8 mouse cellular contexts compared by ENCODE assay signal in genomic region chr11:106627692-106628091, GRCm38 (mm10). TPM values are rescaled to one million over a fixed set of nuclear protein-coding genes. Genes with fewer than 3 reads are reported as not detected.
DNase-seq lines count a peak whose midpoint lies in the region; ATAC-seq and TF ChIP-seq lines count a peak whose summit lies in the region.

No protein-coding gene starts in this region.

- peak; percentile 91 for TF ChIP-seq CTCF in kidney, postnatal 0 days (IDR thresholded peaks at IDR 0.05; ENCODE audit: low read depth)

- DNase-seq in CD4-positive helper T cell, adult 2 months (ENCODE audit: low read depth, low spot score), result peak; percentile 79
- DNase-seq in R1 (ENCODE audit: low read depth, low spot score), result peak; percentile 84
- DNase-seq in embryo, embryonic 10 days (ENCODE audit: low spot score), result peak; percentile 89
- peak; percentile 55 to 74 for DNase-seq in gastrocnemius, postnatal 4 days (ENCODE audit: low spot score in 2 of 2)
- DNase-seq in kidney, postnatal 0 days (ENCODE audit: low spot score), result peak; percentile 88
- DNase-seq in lung, adult 18-20 months, result peak; percentile 65 to 71
- peak; percentile 36 for DNase-seq in retina, adult 2 months (ENCODE audit: low read depth, low spot score)
- DNase-seq in thymus, postnatal 14 days, result peak; percentile 83

- no peak overlapping the region for H3K27ac ChIP-seq in kidney, postnatal 0 days

- H3K9ac ChIP-seq in kidney, postnatal 0 days (ENCODE audit: low read depth, low read length), result no peak overlapping the region

- H3K4me1 ChIP-seq in kidney, postnatal 0 days (replicated peaks; ENCODE audit: insufficient read depth, low read length), result no peaks in the 10 kb centered on the region

- ATAC-seq in kidney, postnatal 0 days (replicated peaks; ENCODE audit: low FRiP score, low read depth), result no peak

- no peak overlapping the region for H3K4me3 ChIP-seq in kidney, postnatal 0 days (replicated peaks; ENCODE audit: low read depth, low read length)

- no peaks in the 10 kb centered on the region for H3K27me3 ChIP-seq in kidney, postnatal 0 days (ENCODE audit: insufficient read depth, low read length)

- WGBS in kidney, postnatal 0 days, result 19% methylated on average over 6 of the region's 6 CpGs

- no peaks in the 10 kb centered on the region for H3K36me3 ChIP-seq in kidney, postnatal 0 days (ENCODE audit: insufficient read depth, low read length)

- H3K9me3 ChIP-seq in kidney, postnatal 0 days (replicated peaks; ENCODE audit: low read length), result no peaks in the 10 kb centered on the region

- H3K4me2 ChIP-seq in kidney, postnatal 0 days (ENCODE audit: low read length), result no peak overlapping the region

RNA-seq across cellular contexts. Expression of gene Tex2, which starts 14.5 kb away (rescaled TPM):
- 10 to 100 TPM; 20.1 to 21.7 TPM for total RNA-seq in gastrocnemius, postnatal 4 days (2021)
- polyA plus RNA-seq in kidney, postnatal 0 days (2015; fragmentation: Nextera tagmentation; extraction: Ambion mirVana), result 8.4 and 9.0 TPM in 2 replicates

Comparison
In these comparisons a context has a peak if more than half of its experiments do, and no peak if none do; other contexts are left out.
1. DNase-seq: peak in every context shown above with its lines; median percentile 89 in embryo, embryonic 10 days; 88 in kidney, postnatal 0 days; 84 in R1; 83 in thymus, postnatal 14 days; 79 in CD4-positive helper T cell, adult 2 months; 68 in lung, adult 18-20 months; 64 in gastrocnemius, postnatal 4 days; 36 in retina, adult 2 months.